Mouse (Mus musculus): ENCODE measurements around the gene Adgrl4. TPM values are rescaled to one million over a fixed set of nuclear protein-coding genes. Genes with fewer than 3 reads are reported as not detected.

The Adgrl4 gene
- polyA plus RNA-seq, 1 experiment from 2014 or later = 6.5 TPM

GRCm38 (mm10) chr3:151438364-151438763 lies 677 bp downstream of the Adgrl4 start:
- Histone ChIP-seq H3K4me2 (replicated peaks) (no peak overlapping the region; the same call in 1 of the 2 replicates), H3K27me3 (no peaks in the 10 kb centered on the region), H3K9ac (no peak overlapping the region), H3K36me3 (no peaks in the 10 kb centered on the region), H3K27ac (no peak overlapping the region), H3K4me1 (peaks cover 9% of the 10 kb centered on the region; the same call in 1 of the 2 replicates), H3K9me3 (no peaks in the 10 kb centered on the region), H3K4me3 (no peak overlapping the region)
- WGBS = 78% methylated on average over 5 of the region's 5 CpGs
- no peak for ATAC-seq (ENCODE audit: insufficient number of reproducible peaks, insufficient read depth, low FRiP score, low TSS enrichment)

DNA sequence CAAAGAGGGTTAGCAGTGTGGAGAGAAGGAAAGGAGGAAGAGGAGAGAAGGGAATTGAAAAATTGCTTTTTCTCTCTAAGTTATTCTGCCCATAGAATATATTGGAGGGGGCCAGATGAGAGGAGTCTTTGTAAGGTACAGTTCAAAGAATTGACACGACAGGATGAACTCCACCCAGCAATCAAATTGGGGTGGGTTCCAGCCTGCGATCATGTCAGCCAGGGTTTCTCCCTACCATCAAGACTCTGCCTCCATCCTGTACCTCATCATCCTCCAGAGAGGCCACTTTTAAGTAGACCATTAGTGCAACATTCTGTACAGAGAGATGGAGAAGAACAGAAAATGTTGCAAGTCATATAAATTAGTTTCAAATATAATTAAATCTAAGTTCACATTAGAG lies 2.3 kb downstream of the Adgrl4 start:
- WGBS = 71% methylated on average over 2 of the region's 2 CpGs
- H3K27me3 ChIP-seq = no peaks in the 10 kb centered on the region
- ATAC-seq (ENCODE audit: insufficient number of reproducible peaks, insufficient read depth, low FRiP score, low TSS enrichment) = no peak

GRCm38 (mm10) chr3:151442026-151442425 lies 4.3 kb downstream of the Adgrl4 start:
- Histone ChIP-seq H3K27me3 (no peaks in the 10 kb centered on the region), H3K36me3 (no peaks in the 10 kb centered on the region), H3K27ac (no peak overlapping the region), H3K4me1 (peaks cover 9% of the 10 kb centered on the region; the same call in 1 of the 2 replicates), H3K9me3 (no peaks in the 10 kb centered on the region), H3K9ac (no peak overlapping the region), H3K4me2 (replicated peaks) (no peak overlapping the region), H3K4me3 (no peak overlapping the region)
- WGBS = 90% methylated on average over 2 of the region's 2 CpGs
- no peak for ATAC-seq (ENCODE audit: insufficient number of reproducible peaks, insufficient read depth, low FRiP score, low TSS enrichment)

More for the DNA sequence above, 2.3 kb downstream of the Adgrl4 start:
- Histone ChIP-seq H3K36me3 (no peaks in the 10 kb centered on the region), H3K9ac (no peak overlapping the region), H3K9me3 (no peaks in the 10 kb centered on the region), H3K4me3 (no peak overlapping the region), H3K27ac (no peak overlapping the region), H3K4me1 (peaks cover 9% of the 10 kb centered on the region; the same call in 1 of the 2 replicates), H3K4me2 (replicated peaks) (no peak overlapping the region)

DNA sequence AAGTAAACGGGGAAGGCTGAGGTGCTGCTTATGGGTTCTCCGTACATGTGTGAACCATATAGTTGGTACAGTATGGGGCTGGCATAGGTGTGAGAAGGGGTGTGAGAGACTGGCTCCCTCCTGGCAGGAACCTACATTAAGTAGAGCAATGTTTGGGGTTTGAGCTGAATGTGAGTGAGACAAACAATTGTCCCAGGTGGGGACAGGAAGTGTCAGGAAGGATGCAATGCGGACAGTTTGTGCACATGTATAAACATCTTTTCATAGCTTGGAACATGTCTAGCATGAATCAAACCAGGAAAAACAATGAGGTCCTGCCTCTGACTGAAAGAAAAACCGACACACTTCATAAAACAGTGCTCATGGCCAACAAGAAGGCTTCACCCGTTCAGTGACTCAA lies 5.8 kb downstream of the Adgrl4 start:
- Histone ChIP-seq H3K36me3 (no peaks in the 10 kb centered on the region), H3K4me1 (no peaks in the 10 kb centered on the region), H3K9me3 (no peaks in the 10 kb centered on the region), H3K27ac (no peak overlapping the region), H3K9ac (no peak overlapping the region), H3K4me2 (replicated peaks) (no peak overlapping the region), H3K27me3 (no peaks in the 10 kb centered on the region), H3K4me3 (no peak overlapping the region)
- WGBS = 82% methylated on average over 5 of the region's 5 CpGs
- no peak for ATAC-seq (ENCODE audit: insufficient number of reproducible peaks, insufficient read depth, low FRiP score, low TSS enrichment)

DNA sequence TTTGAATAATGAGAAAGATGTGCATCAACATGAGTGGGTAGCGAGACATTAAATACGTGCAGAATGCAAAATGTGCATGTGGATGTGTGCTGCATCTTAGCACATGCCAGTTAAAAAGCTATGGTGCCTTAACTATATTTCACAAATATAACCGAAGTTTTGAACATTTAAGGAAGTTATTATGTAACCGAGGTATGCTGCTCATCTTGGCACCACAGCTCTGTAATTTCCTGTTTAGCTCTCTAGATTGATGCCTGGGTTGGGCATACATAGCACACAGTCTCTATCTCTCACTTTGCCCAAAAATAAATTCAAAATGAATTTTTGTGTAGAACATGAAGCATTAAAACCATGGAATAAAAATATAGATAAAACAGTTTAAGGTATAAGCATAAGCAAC lies 6.6 kb downstream of the Adgrl4 start:
- 81% methylated on average over 4 of the region's 4 CpGs for WGBS
- no peak for ATAC-seq (ENCODE audit: insufficient number of reproducible peaks, insufficient read depth, low FRiP score, low TSS enrichment)
- H3K4me3 ChIP-seq = no peak overlapping the region
- no peaks in the 10 kb centered on the region for H3K27me3 ChIP-seq
- H3K27ac ChIP-seq = no peak overlapping the region
- no peaks in the 10 kb centered on the region for H3K4me1 ChIP-seq
- no peaks in the 10 kb centered on the region for H3K36me3 ChIP-seq
- H3K9ac ChIP-seq = no peak overlapping the region
- no peak overlapping the region for H3K4me2 ChIP-seq (replicated peaks)
- H3K9me3 ChIP-seq = no peaks in the 10 kb centered on the region

- H3K4me2 ChIP-seq (replicated peaks) = no peak overlapping the region
- 54% methylated on average over 2 of the region's 2 CpGs for WGBS
- no peaks in the 10 kb centered on the region for H3K9me3 ChIP-seq
- H3K4me1 ChIP-seq = no peaks in the 10 kb centered on the region
- no peak overlapping the region for H3K9ac ChIP-seq
- no peaks in the 10 kb centered on the region for H3K27me3 ChIP-seq
- no peaks in the 10 kb centered on the region for H3K36me3 ChIP-seq
- no peak overlapping the region for H3K4me3 ChIP-seq
- no peak overlapping the region for H3K27ac ChIP-seq
- ATAC-seq (ENCODE audit: insufficient number of reproducible peaks, insufficient read depth, low FRiP score, low TSS enrichment) = no peak
These were observed 8.2 kb downstream of the Adgrl4 start for GRCm38 (mm10) chr3:151445936-151446335.

DNA sequence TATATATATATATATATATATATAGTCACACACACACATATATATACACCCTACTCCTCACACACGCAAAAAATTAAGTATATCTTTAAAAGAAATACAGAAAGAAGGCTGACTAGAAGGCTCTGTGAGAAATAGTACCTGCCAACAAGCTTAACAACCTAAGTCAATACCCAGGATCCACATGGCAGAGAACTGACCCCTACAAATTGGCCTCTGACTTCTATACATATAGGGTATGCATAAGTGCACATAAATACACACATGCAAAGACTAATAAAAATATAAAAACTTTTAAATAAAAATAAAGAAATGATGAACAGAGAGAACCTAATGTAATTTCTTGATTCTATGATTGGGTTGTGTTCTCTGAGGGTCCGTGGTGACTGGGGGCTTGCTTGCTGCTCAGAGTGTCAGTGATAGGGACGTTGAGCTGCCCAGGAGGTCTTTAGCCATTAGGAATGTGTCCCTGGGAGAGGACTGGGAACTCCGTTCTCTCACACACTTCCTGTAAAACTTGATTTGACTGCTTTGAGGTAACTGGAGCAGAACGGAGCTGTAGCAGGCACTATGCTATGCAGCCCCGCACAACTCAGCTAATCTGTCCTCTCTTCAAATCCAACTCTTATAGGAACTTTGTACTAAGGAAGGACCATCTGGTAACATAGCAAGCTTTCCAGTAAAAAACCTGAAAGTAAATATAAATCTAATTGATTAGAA lies 17.5 kb downstream of the Adgrl4 start:
- no peak overlapping the region for H3K4me3 ChIP-seq
- WGBS = 56% methylated on average over 6 of the region's 6 CpGs
- no peak overlapping the region for H3K9ac ChIP-seq
- H3K4me2 ChIP-seq (replicated peaks) = no peak overlapping the region
- no peak for ATAC-seq (ENCODE audit: insufficient number of reproducible peaks, insufficient read depth, low FRiP score, low TSS enrichment)
- H3K36me3 ChIP-seq = no peaks in the 10 kb centered on the region
- no peaks in the 10 kb centered on the region for H3K4me1 ChIP-seq
- no peak overlapping the region for H3K27ac ChIP-seq
- no peaks in the 10 kb centered on the region for H3K9me3 ChIP-seq
- no peaks in the 10 kb centered on the region for H3K27me3 ChIP-seq

DNA sequence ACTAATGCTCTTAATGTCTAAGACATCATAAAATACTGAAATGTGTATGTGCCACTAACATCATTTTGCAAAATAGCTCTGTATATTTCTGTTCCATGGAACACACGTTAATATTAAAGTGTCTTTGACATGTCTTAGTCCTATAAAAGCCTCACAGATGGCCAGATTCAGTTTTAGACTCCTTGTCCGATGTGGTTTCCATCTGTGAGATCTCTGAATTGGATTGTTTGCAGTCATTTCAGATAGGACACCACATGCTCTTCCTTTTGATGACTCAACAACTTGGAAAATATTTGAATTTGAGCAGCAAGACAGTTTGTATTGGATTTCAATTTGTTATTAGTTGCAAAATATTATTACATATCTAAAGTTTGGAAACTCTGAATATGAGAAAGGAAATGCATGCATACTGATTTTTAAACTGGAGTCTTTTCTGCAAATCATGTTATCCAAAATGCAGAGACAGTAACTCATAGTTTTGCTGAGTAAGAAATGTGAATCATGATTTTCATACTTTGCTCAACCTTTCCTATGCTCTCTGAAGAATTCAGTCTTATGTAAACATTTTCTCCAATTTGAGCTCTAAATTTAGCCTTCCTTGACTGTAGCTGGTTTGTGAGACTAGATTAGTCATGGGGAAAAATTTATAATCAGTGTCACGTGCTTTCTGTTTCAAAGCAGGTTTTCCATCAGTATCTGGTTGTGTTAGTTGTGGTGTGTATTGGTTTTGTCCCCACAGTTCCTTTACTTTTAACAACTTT lies 21.9 kb downstream of the Adgrl4 start:
- Histone ChIP-seq H3K27me3 (no peaks in the 10 kb centered on the region), H3K9ac (no peak overlapping the region), H3K4me1 (no peaks in the 10 kb centered on the region), H3K9me3 (no peaks in the 10 kb centered on the region), H3K4me2 (replicated peaks) (no peak overlapping the region), H3K4me3 (no peak overlapping the region), H3K27ac (no peak overlapping the region), H3K36me3 (no peaks in the 10 kb centered on the region)
- no peak for ATAC-seq (ENCODE audit: insufficient number of reproducible peaks, insufficient read depth, low FRiP score, low TSS enrichment)
- 63% methylated on average over 3 of the region's 3 CpGs for WGBS

GRCm38 (mm10) chr3:151465215-151465614 lies 27.5 kb downstream of the Adgrl4 start:
- H3K27ac ChIP-seq = no peak overlapping the region
- no peak for ATAC-seq (ENCODE audit: insufficient number of reproducible peaks, insufficient read depth, low FRiP score, low TSS enrichment)
- no peaks in the 10 kb centered on the region for H3K9me3 ChIP-seq
- H3K4me1 ChIP-seq = no peaks in the 10 kb centered on the region
- no peaks in the 10 kb centered on the region for H3K36me3 ChIP-seq
- no peak overlapping the region for H3K4me3 ChIP-seq
- no peaks in the 10 kb centered on the region for H3K27me3 ChIP-seq
- WGBS = 72% methylated on average over 4 of the region's 4 CpGs
- H3K4me2 ChIP-seq (replicated peaks) = no peak overlapping the region
- no peak overlapping the region for H3K9ac ChIP-seq

DNA sequence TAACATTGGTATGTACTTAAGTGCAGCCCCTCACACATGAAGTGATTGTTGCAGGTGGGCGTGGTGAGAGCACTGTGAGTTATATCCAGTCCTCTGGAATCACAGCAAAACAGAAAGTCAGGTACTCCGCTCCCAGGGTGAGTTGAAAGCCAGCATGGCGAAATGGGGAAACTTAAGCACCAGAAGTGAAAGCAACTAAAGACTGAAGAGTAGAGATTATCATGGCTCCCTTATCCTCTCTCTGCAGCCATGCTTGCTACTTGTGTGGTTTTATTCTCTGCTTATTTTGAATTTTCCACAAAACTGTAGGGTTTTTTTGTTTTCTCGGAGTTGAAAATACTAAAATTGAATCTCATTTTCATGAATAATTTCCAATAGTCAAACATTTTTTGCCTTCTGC lies 51.2 kb downstream of the Adgrl4 start:
- Histone ChIP-seq H3K4me2 (replicated peaks) (no peak overlapping the region), H3K4me3 (no peak overlapping the region), H3K9me3 (no peaks in the 10 kb centered on the region), H3K9ac (no peak overlapping the region), H3K4me1 (no peaks in the 10 kb centered on the region), H3K36me3 (no peaks in the 10 kb centered on the region), H3K27ac (no peak overlapping the region), H3K27me3 (no peaks in the 10 kb centered on the region)
- 90% methylated on average over 4 of the region's 4 CpGs for WGBS
- no peak for ATAC-seq (ENCODE audit: insufficient number of reproducible peaks, insufficient read depth, low FRiP score, low TSS enrichment)

- ATAC-seq (ENCODE audit: insufficient number of reproducible peaks, insufficient read depth, low FRiP score, low TSS enrichment) = no peak
- H3K4me1 ChIP-seq = no peaks in the 10 kb centered on the region
These were observed 67.9 kb downstream of the Adgrl4 start for GRCm38 (mm10) chr3:151505606-151506005.

DNA sequence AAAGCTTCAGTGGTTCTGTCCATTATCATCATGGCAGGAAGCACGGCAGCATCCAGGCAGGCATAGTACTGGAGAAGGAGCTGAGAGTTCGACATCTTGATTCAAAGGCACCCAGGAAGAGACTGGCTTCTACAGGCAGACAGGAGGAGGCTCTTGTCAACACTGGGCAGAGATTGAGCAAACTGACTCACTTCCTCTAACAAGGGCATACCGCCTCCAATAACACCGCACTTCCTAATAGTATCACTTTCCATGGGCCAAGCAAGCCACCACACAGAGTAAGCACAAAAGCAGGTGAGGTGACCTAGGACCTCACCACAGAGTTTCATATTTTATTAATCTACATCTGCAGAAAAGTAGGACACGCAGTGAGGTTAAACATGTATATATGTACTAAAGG lies 73.5 kb downstream of the Adgrl4 start:
- H3K4me1 ChIP-seq = no peaks in the 10 kb centered on the region
- H3K4me3 ChIP-seq = no peak overlapping the region
- no peak overlapping the region for H3K27ac ChIP-seq
- H3K9me3 ChIP-seq = no peaks in the 10 kb centered on the region
- ATAC-seq (ENCODE audit: insufficient number of reproducible peaks, insufficient read depth, low FRiP score, low TSS enrichment) = no peak
- 87% methylated on average over 5 of the region's 5 CpGs for WGBS
- no peak overlapping the region for H3K9ac ChIP-seq
- no peaks in the 10 kb centered on the region for H3K36me3 ChIP-seq
- H3K4me2 ChIP-seq (replicated peaks) = no peak overlapping the region
- H3K27me3 ChIP-seq = no peaks in the 10 kb centered on the region

More at GRCm38 (mm10) chr3:151505606-151506005, 67.9 kb downstream of the Adgrl4 start:
- H3K36me3 ChIP-seq = no peaks in the 10 kb centered on the region
- 86% methylated on average over 3 of the region's 3 CpGs for WGBS
- H3K9ac ChIP-seq = no peak overlapping the region
- H3K4me2 ChIP-seq (replicated peaks) = no peak overlapping the region
- no peaks in the 10 kb centered on the region for H3K27me3 ChIP-seq
- no peak overlapping the region for H3K27ac ChIP-seq
- H3K9me3 ChIP-seq = no peaks in the 10 kb centered on the region
- no peak overlapping the region for H3K4me3 ChIP-seq

Data from embryonic facial prominence, embryonic 12.5 days (tissue).